Mouse (Mus musculus) T-helper 17 cell (primary cell): ENCODE data around the gene Naglu.

Experiments used
- in situ Hi-C, 2 experiments: fragments of 300-600 bp; cut with MboI, MseI; formaldehyde crosslinking; loops; 1 replicate in 1 of 2; 2 replicates in 1 of 2; pipeline ENCODE4 v1.15.1; 2025; ENCODE audit warnings: high pct_unique_total_duplicates in 2 of 2

Naglu gene

GRCm38 (mm10) chr11:101053974-101054373 lies 15.8 kb upstream of the Naglu start:
- in situ Hi-C loops: no loop called here

- in situ Hi-C loops: loop anchor here in 1 of 2 experiments (5.0 kb wide), 1 partner anchor 73 kb away; no protein-coding TSS in a partner anchor
These were observed 14.4 kb upstream of the Naglu start for GRCm38 (mm10) chr11:101055418-101055817.

GRCm38 (mm10) chr11:101056885-101057284 lies 12.9 kb upstream of the Naglu start:
- in situ Hi-C loops: loop anchor here in 1 of 2 experiments (5.0 kb wide), 1 partner anchor 75 kb away; no protein-coding TSS in a partner anchor

GRCm38 (mm10) chr11:101057860-101058259 lies 12.0 kb upstream of the Naglu start:
- in situ Hi-C loops: loop anchor here in 1 of 2 experiments (5.0 kb wide), 1 partner anchor 76 kb away; no protein-coding TSS in a partner anchor

- in situ Hi-C loops: loop anchor here in 1 of 2 experiments (5.0 kb wide), 1 partner anchor 76 kb away; no protein-coding TSS in a partner anchor
These were observed 11.1 kb upstream of the Naglu start for GRCm38 (mm10) chr11:101058726-101059125.

- in situ Hi-C loops: loop anchor here in 1 of 2 experiments (5.0 kb wide), 1 partner anchor 77 kb away; no protein-coding TSS in a partner anchor
These were observed 10.3 kb upstream of the Naglu start for GRCm38 (mm10) chr11:101059473-101059872.

- in situ Hi-C loops: loop anchor here (5.0 to 10.0 kb wide), 2 partner anchors 78 to 165 kb away; no protein-coding TSS in a partner anchor
These were observed 9.7 kb upstream of the Naglu start for GRCm38 (mm10) chr11:101060126-101060525.

- in situ Hi-C loops: loop anchor here (5.0 to 10.0 kb wide), 2 partner anchors 79 to 166 kb away; no protein-coding TSS in a partner anchor
These were observed 8.8 kb upstream of the Naglu start for GRCm38 (mm10) chr11:101061049-101061448.

GRCm38 (mm10) chr11:101062165-101062884 lies 7.5 kb upstream of the Naglu start:
- in situ Hi-C loops: loop anchor here (5.0 to 10.0 kb wide), 2 partner anchors 80 to 168 kb away; no protein-coding TSS in a partner anchor

- in situ Hi-C loops: loop anchor here (5.0 to 10.0 kb wide), 2 partner anchors 81 to 168 kb away; no protein-coding TSS in a partner anchor
These were observed 6.7 kb upstream of the Naglu start for GRCm38 (mm10) chr11:101062971-101063675.

GRCm38 (mm10) chr11:101063676-101064327 lies 6.0 kb upstream of the Naglu start:
- in situ Hi-C loops: loop anchor here (5.0 to 10.0 kb wide), 2 partner anchors 82 to 169 kb away; no protein-coding TSS in a partner anchor

- in situ Hi-C loops: loop anchor here (5.0 to 10.0 kb wide), 2 partner anchors 82 to 170 kb away; no protein-coding TSS in a partner anchor
These were observed 5.3 kb upstream of the Naglu start for GRCm38 (mm10) chr11:101064462-101064861.

- in situ Hi-C loops: loop anchor here in 1 of 2 experiments (10.0 kb wide), 1 partner anchor 170 kb away; no protein-coding TSS in a partner anchor
These were observed 4.8 kb upstream of the Naglu start for GRCm38 (mm10) chr11:101065002-101065401.

GRCm38 (mm10) chr11:101066549-101067412 lies 3.0 kb upstream of the Naglu start:
- in situ Hi-C loops: loop anchor here in 1 of 2 experiments (10.0 kb wide), 1 partner anchor 172 kb away; no protein-coding TSS in a partner anchor

- in situ Hi-C loops: no loop called here
These were observed 346 bp downstream of the Naglu start for GRCm38 (mm10) chr11:101070189-101070527.

GRCm38 (mm10) chr11:101070987-101071386 lies 1.2 kb downstream of the Naglu start:
- in situ Hi-C loops: no loop called here

- in situ Hi-C loops: no loop called here
These were observed 2.1 kb downstream of the Naglu start for GRCm38 (mm10) chr11:101071810-101072428.

GRCm38 (mm10) chr11:101078121-101078520 lies 8.3 kb downstream of the Naglu start, which contains the start of gene Hsd17b1:
Gene Hsd17b1 (plus strand): TSS chr11:101078411.
- in situ Hi-C loops: no loop called here

- in situ Hi-C loops: loop anchor here in 1 of 2 experiments (5.0 kb wide), 1 partner anchor 103 kb away; no protein-coding TSS in a partner anchor
These were observed 9.9 kb downstream of the Naglu start for GRCm38 (mm10) chr11:101079746-101080145.

- in situ Hi-C loops: loop anchor here in 1 of 2 experiments (5.0 kb wide), 1 partner anchor 102 kb away; no protein-coding TSS in a partner anchor
These were observed 10.6 kb downstream of the Naglu start for GRCm38 (mm10) chr11:101080421-101080820.
